Mouse (Mus musculus) MEL (cell line): ENCODE data around the gene Trim26.

ENCODE experiments used
- CTCF ChIP-seq, 3 experiments: IDR thresholded peaks in 2 of 3; conservative IDR thresholded peaks in 1 of 3; 2 replicates each; pipeline ENCODE4 v1.5.1; 2011 to 2012; ENCODE audit warnings: low read length in 3 of 3, low read depth in 2 of 3, mild to moderate bottlenecking in 2 of 3, improper control_type of control experiment in 1 of 3, inconsistent platforms in 1 of 3, mixed read lengths in 1 of 3, moderate library complexity in 1 of 3; ENCODE audit not compliant: control insufficient read depth in 1 of 3, insufficient read depth in 1 of 3, poor library complexity in 1 of 3, severe bottlenecking in 1 of 3
- GATA1 ChIP-seq: IDR thresholded peaks from 2 replicates; pipeline ENCODE4 v1.6.1; 2011; ENCODE audit warnings: low read depth, low read length, improper control_type of control experiment
- MAFK ChIP-seq: IDR thresholded peaks from 2 replicates; pipeline ENCODE4 v1.6.1; 2011; ENCODE audit warnings: low read depth, mild to moderate bottlenecking, low read length, improper control_type of control experiment, borderline replicate concordance
- POLR2A ChIP-seq, 2 experiments: IDR thresholded peaks; 2 replicates each; pipeline ENCODE4 v1.6.1; 2011 to 2012; ENCODE audit warnings: low read length in 2 of 2, mild to moderate bottlenecking in 2 of 2, control low read depth in 1 of 2, improper control_type of control experiment in 1 of 2, low read depth in 1 of 2, moderate library complexity in 1 of 2; ENCODE audit not compliant: control insufficient read depth in 1 of 2, insufficient read depth in 1 of 2, poor library complexity in 1 of 2
- POLR2AphosphoS5 ChIP-seq: IDR thresholded peaks from 2 replicates; pipeline ENCODE4 v1.6.1; 2012; ENCODE audit warnings: low read depth, borderline replicate concordance, mild to moderate bottlenecking, inconsistent platforms, low read length, moderate library complexity, mixed read lengths
- SIN3A ChIP-seq: IDR thresholded peaks from 2 replicates; pipeline ENCODE4 v1.6.1; 2012; ENCODE audit warnings: low read length, improper control_type of control experiment, inconsistent platforms

- TF ChIP-seq MAFK (no peak), CTCF (IDR thresholded peaks at IDR 0.05 in 2 of 3, conservative IDR thresholded peaks at IDR 0.05 in 1 of 3; ENCODE audit: control insufficient read depth in 1 of 3, insufficient read depth in 1 of 3, low read depth in 2 of 3, low read length in 3 of 3, poor library complexity in 1 of 3, severe bottlenecking in 1 of 3) (no peak), POLR2A (IDR thresholded peaks at IDR 0.05; ENCODE audit: control insufficient read depth in 1 of 2, insufficient read depth in 1 of 2, low read depth in 1 of 2, low read length in 2 of 2, poor library complexity in 1 of 2) (no peak), POLR2AphosphoS5 (no peak), SIN3A (no peak), GATA1 (no peak)
Observed at GRCm38 (mm10) chr17:36848911-36849310, 12.0 kb downstream of the Trim26 start.
